In genomic region chr11:50457111-50457911, GRCm38 (mm10) we compare ENCODE assay signal across 8 mouse cellular contexts. TPM values are rescaled to one million over a fixed set of nuclear protein-coding genes. Genes with fewer than 3 reads are reported as not detected.
DNase-seq lines count a peak whose midpoint lies in the region; ATAC-seq and TF ChIP-seq lines count a peak whose summit lies in the region.

No protein-coding gene starts in this region.

- TF ChIP-seq EP300 in lung, postnatal 0 days (IDR thresholded peaks at IDR 0.05) = no peak

- H3K4me2 ChIP-seq in intestine, postnatal 0 days (replicated peaks; ENCODE audit: low read depth) = peak overlapping the region; percentile 37; the same call in 1 of the 2 replicates
- peak overlapping the region; percentile 15; the same call in 1 of the 2 replicates for H3K4me2 ChIP-seq in lung, postnatal 0 days (replicated peaks; ENCODE audit: low read depth, low read length)

- H3K27me3 ChIP-seq in intestine, postnatal 0 days (replicated peaks; ENCODE audit: control insufficient read depth, insufficient read depth, low read length) = 0 out of 2 replicates have a peak, but pooled peaks cover 5% of the 10 kb centered on the region
- H3K27me3 ChIP-seq in lung, postnatal 0 days (replicated peaks; ENCODE audit: insufficient read depth, low read length) = no peaks in the 10 kb centered on the region

- no peak for ATAC-seq in intestine, postnatal 0 days
- peak; percentile 38 for ATAC-seq in lung, postnatal 0 days
- ATAC-seq in megakaryocyte progenitor cell, adult 5-6 weeks (replicated peaks; ENCODE audit: poor library complexity) = no peak

- H3K4me3 ChIP-seq in intestine, postnatal 0 days (ENCODE audit: low read depth, low read length) = no peak overlapping the region
- H3K4me3 ChIP-seq in lung, postnatal 0 days (ENCODE audit: low read depth, low read length) = no peak overlapping the region

- WGBS in intestine, postnatal 0 days = 12% methylated on average over 26 of the region's 26 CpGs
- 8% methylated on average over 26 of the region's 26 CpGs for WGBS in lung, postnatal 0 days

- H3K27ac ChIP-seq in intestine, postnatal 0 days (ENCODE audit: low read depth, low read length) = no peak overlapping the region
- H3K27ac ChIP-seq in lung, postnatal 0 days (ENCODE audit: low read length) = peak overlapping the region; percentile 20; the same call in 1 of the 2 replicates

- no peaks in the 10 kb centered on the region for H3K4me1 ChIP-seq in intestine, postnatal 0 days (replicated peaks; ENCODE audit: control insufficient read depth, insufficient read depth, low read length)
- H3K4me1 ChIP-seq in lung, postnatal 0 days (ENCODE audit: insufficient read depth, low read depth, low read length) = no peaks in the 10 kb centered on the region

- H3K9me3 ChIP-seq in intestine, postnatal 0 days (ENCODE audit: control insufficient read depth) = no peaks in the 10 kb centered on the region
- no peaks in the 10 kb centered on the region for H3K9me3 ChIP-seq in lung, postnatal 0 days (ENCODE audit: low read length)

- no peaks in the 10 kb centered on the region for H3K36me3 ChIP-seq in intestine, postnatal 0 days (ENCODE audit: control insufficient read depth, insufficient read depth)
- H3K36me3 ChIP-seq in lung, postnatal 0 days (ENCODE audit: insufficient read depth, low read length) = no peaks in the 10 kb centered on the region

- peak; percentile 29 to 48 for DNase-seq in cerebellum, postnatal 14 days
- DNase-seq in cerebellum, adult 11 months = no peak
- peak; percentile 62 for DNase-seq in adrenal gland, postnatal 10 days
- peak; percentile 61 to 62 for DNase-seq in heart, adult 18-20 months
- peak; percentile 73 for DNase-seq in lung, postnatal 0 days (ENCODE audit: low spot score)
- DNase-seq in telencephalon, adult 2 months (ENCODE audit: low read depth, low spot score) = peak; percentile 19

- TF ChIP-seq CTCF in intestine, postnatal 0 days (IDR thresholded peaks at IDR 0.05; ENCODE audit: low read depth) = no peak
- TF ChIP-seq CTCF in lung, postnatal 0 days (IDR thresholded peaks at IDR 0.05) = no peak

- no peak overlapping the region for H3K9ac ChIP-seq in intestine, postnatal 0 days (ENCODE audit: low read depth, low read length)
- H3K9ac ChIP-seq in lung, postnatal 0 days (replicated peaks; ENCODE audit: low read depth) = no peak overlapping the region; the same call in 1 of the 2 replicates

RNA-seq across cellular contexts. Expression of gene Rufy1, which starts 26.4 kb away (rescaled TPM):
- total RNA-seq in adrenal gland, postnatal 10 days (2021) = 10 to 100 TPM; 24.0 to 25.3 TPM
- 10 to 100 TPM; 28.3 to 35.5 TPM for total RNA-seq in heart, adult 18-20 months (2021)
- 19.1 and 21.1 TPM in 2 replicates for polyA plus RNA-seq in intestine, postnatal 0 days (2015; fragmentation: Nextera tagmentation; extraction: Ambion mirVana)
- 19.8 and 23.8 TPM in 2 replicates for polyA plus RNA-seq in lung, postnatal 0 days (2015; fragmentation: Nextera tagmentation; extraction: Ambion mirVana)
- 29.5 and 38.1 TPM in 2 replicates for total RNA-seq in megakaryocyte progenitor cell, adult 5-6 weeks (2015)
- total RNA-seq in megakaryocyte progenitor cell, adult 5-6 weeks (2017) = 42.5 and 48.5 TPM in 2 replicates
